Mouse (Mus musculus) liver, embryonic 14.5 days (tissue): ENCODE data around the gene Cyp17a1. TPM values are rescaled to one million over a fixed set of nuclear protein-coding genes. Genes with fewer than 3 reads are reported as not detected.
A peak's percentile ranks its signal among the peaks of the same experiment; 100 is the strongest.

Experiments used
- ATAC-seq: fragments of 200-750 bp; cut with Nextera tagmentation; 2 replicates; pipeline ENCODE4 v1.8.0; 2017; ENCODE audit warnings: moderate number of reproducible peaks, mild to moderate bottlenecking, moderate library complexity; ENCODE audit not compliant: insufficient read depth
- DNase-seq, 3 experiments: peaks; one replicate each; pipeline ENCODE4 v3.0.0-alpha.2; 2012 to 2013; ENCODE audit warnings: low read depth in 3 of 3, low spot score in 3 of 3
- H3K27ac ChIP-seq: fragments of 300-500 bp; sonication (generic); 2 replicates; pipeline ENCODE4 v1.5.1; 2014; ENCODE audit warnings: moderate library complexity, mild to moderate bottlenecking, control low read depth, inconsistent platforms
- H3K27me3 ChIP-seq: fragments of 300-500 bp; sonication (generic); 2 replicates; pipeline ENCODE4 v1.6.1; 2014; ENCODE audit warnings: mild to moderate bottlenecking, low read length, moderate library complexity; ENCODE audit not compliant: control insufficient read depth, insufficient read depth
- H3K36me3 ChIP-seq: fragments of 300-500 bp; sonication (generic); replicated peaks from 2 replicates; pipeline ENCODE4 v1.6.1; 2014; ENCODE audit warnings: low read depth; ENCODE audit not compliant: control insufficient read depth, insufficient read depth
- H3K4me1 ChIP-seq, 2 experiments: fragments of 200-500 bp in 1 of 2; fragments of 300-500 bp in 1 of 2; sonication (generic) in 1 of 2; replicated peaks; 2 replicates each; pipeline ENCODE4 v1.6.1; 2012 to 2014; ENCODE audit warnings: antibody characterized with exemption in 1 of 2, inconsistent platforms in 1 of 2, low read length in 1 of 2; ENCODE audit not compliant: control insufficient read depth in 2 of 2, insufficient read depth in 2 of 2
- H3K4me2 ChIP-seq: fragments of 300-500 bp; sonication (generic); 2 replicates; pipeline ENCODE4 v1.6.1; 2014; ENCODE audit warnings: low read depth, mild to moderate bottlenecking, control low read depth, moderate library complexity
- H3K4me3 ChIP-seq, 2 experiments: fragments of 200-500 bp in 1 of 2; fragments of 300-500 bp in 1 of 2; sonication (generic) in 1 of 2; 2 replicates each; pipeline ENCODE4 v1.5.1; 2012 to 2014; ENCODE audit warnings: low read depth in 2 of 2, low read length in 2 of 2, mild to moderate bottlenecking in 2 of 2, control low read depth in 1 of 2, inconsistent platforms in 1 of 2, moderate library complexity in 1 of 2; ENCODE audit not compliant: insufficient read depth in 1 of 2
- H3K9ac ChIP-seq: fragments of 300-500 bp; sonication (generic); replicated peaks from 2 replicates; pipeline ENCODE4 v1.6.1; 2014; ENCODE audit warnings: mild to moderate bottlenecking, control low read depth, moderate library complexity
- H3K9me3 ChIP-seq: fragments of 300-500 bp; sonication (generic); 2 replicates; pipeline ENCODE4 v1.6.1; 2016; ENCODE audit warnings: low read length, mixed read lengths; ENCODE audit not compliant: control insufficient read depth
- CTCF ChIP-seq: IDR thresholded peaks from 2 replicates; pipeline ENCODE4 v1.5.1; 2016; ENCODE audit warnings: antibody characterized with exemption, low read depth, control low read depth
- EP300 ChIP-seq: IDR thresholded peaks from 2 replicates; pipeline ENCODE4 v1.6.1; 2016; ENCODE audit warnings: antibody characterized with exemption, low read depth
- WGBS: fragments of 180-500 bp; shearing (Covaris S2); extraction: QIAGEN DNeasy Blood & Tissue Kit; methylation state at CpG from one replicate; pipeline ENCODE4 v1.1.7; 2014; ENCODE audit not compliant: insufficient replicate concordance; 5-methylcytosine and 5-hydroxymethylcytosine counted together
- polyA plus RNA-seq, 2 experiments: library from polyadenylated mRNA; depleted of rRNA in 1 of 2; stranded (reverse) in 1 of 2; unstranded in 1 of 2; fragments of >200 nt; fragmentation: Nextera tagmentation in 1 of 2; extraction: Ambion mirVana in 1 of 2; gene quantifications; 2 replicates each; pipeline versions ENCODE4 v1.2.1 to v1.2.3; 2012 to 2014

The Cyp17a1 gene
- polyA plus RNA-seq, 2 experiments: 0.06 to 0.13 TPM

DNA sequence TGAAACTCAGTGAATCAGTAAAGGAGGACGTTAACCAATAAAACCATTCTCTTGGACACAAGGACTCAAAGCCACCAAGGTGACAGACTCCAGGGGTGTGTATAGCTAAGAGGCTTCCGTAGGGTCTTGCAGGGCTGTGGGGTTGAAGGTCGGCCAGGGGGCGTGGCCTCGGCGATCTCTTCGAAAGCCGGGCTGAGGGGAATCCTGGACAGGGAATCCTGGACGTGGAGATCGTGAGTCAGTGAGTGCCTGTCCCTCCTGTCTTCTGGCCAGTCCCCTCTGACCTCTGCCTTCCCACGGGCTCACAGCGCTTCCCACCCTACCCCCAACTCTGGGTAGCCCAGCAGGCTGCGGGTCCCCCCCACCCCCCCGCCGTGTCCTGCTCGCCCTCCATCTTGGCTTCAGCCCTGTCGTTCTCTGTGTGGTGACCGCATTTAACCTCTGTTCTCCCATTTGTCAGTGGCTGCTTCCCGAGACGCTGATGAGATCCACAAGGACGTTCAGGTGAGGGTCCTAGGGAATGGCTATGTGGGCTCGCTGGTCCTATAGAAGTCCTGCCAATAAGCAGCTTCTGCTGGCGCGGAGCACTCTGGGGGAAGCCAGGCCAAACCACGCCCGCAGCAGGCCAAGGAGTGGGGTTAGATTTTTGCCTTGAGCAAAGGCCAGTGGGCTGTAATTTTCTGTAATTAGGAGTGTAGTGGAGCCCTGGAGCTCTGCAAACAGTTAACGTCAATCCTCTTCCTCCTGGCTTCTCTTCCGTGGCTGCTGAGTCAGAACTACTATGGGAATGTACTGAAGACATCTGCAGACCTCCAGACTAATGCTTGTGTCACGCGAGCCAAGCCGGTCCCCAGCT is 34.6 kb upstream of the Cyp17a1 start, which contains the start of gene As3mt:
TSS of gene As3mt (plus strand) at position 163 of the 856 bp plus-strand sequence.
- peak within 1 kb of the TSS; percentile 73 for H3K4me2 ChIP-seq
- WGBS: 9% methylated on average over 31 of the region's 31 CpGs
- H3K27me3 ChIP-seq: no peaks in the 10 kb centered on the region; the same call in 1 of the 2 replicates
- peak within 1 kb of the TSS; percentile 58 to 77 for H3K4me3 ChIP-seq
- TF ChIP-seq CTCF (no peak), EP300 (no peak)
- H3K9me3 ChIP-seq: no peaks in the 10 kb centered on the region
- H3K27ac ChIP-seq: no peak within 1 kb of the TSS
- H3K36me3 ChIP-seq: no peaks in the 10 kb centered on the region
- peak within 1 kb of the TSS; percentile 66 for H3K9ac ChIP-seq
- peaks cover 0 to 22% of the 10 kb centered on the region in 2 experiments; a peak in 2 of 4 replicates for H3K4me1 ChIP-seq
- ATAC-seq (peak; percentile 59; the same call in 1 of the 2 replicates), DNase-seq (peak in 1 of 3 experiments; percentile 35)

DNA sequence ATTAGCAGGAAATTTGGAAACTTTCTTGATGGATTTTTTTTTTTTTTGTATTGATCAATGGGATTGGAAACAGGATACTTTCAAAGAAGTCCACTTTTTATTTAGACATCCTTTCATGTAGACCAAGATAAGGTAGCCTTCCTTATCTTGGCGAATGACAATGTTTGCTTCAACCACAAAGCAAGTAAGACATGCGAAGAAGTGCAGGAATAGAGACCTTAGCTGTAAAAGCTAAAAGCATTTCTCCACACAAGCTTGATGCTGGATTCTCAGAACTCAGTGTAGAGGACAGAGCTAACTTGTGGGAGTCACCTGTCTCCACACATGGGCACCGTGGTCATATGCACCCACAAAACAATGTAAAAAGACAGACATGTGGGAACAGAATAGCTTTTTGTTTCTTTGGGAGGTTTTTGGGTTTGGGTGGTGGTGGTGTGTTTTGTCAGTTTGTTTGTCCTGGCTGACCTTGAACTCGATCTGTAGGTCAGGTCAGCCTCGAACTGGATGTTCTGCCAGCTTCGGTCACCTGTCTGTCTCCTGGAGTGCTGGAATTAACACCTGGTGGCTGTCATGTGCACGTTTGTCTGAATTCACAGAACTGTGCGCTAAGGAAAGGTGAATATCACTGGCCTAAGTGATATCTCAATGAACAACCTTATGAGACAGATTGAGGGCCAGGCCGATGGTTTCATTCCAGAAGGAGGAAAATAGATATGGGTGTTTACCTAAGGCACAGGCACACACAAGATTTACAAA is 33.7 kb upstream of the Cyp17a1 start:
- Histone ChIP-seq H3K27ac (no peak overlapping the region), H3K9me3 (no peaks in the 10 kb centered on the region), H3K4me3 (peak overlapping the region; percentile 58 to 77; a peak in 3 of 4 replicates), H3K4me1 (peaks cover 0 to 22% of the 10 kb centered on the region in 2 experiments; a peak in 2 of 4 replicates), H3K9ac (no peak overlapping the region), H3K4me2 (peak overlapping the region; percentile 73), H3K27me3 (no peaks in the 10 kb centered on the region; the same call in 1 of the 2 replicates), H3K36me3 (no peaks in the 10 kb centered on the region)
- ATAC-seq (no peak), DNase-seq (no peak)
- TF ChIP-seq CTCF: no peak
- no peak for TF ChIP-seq EP300
- WGBS: 37% methylated on average over 9 of the region's 9 CpGs

DNA sequence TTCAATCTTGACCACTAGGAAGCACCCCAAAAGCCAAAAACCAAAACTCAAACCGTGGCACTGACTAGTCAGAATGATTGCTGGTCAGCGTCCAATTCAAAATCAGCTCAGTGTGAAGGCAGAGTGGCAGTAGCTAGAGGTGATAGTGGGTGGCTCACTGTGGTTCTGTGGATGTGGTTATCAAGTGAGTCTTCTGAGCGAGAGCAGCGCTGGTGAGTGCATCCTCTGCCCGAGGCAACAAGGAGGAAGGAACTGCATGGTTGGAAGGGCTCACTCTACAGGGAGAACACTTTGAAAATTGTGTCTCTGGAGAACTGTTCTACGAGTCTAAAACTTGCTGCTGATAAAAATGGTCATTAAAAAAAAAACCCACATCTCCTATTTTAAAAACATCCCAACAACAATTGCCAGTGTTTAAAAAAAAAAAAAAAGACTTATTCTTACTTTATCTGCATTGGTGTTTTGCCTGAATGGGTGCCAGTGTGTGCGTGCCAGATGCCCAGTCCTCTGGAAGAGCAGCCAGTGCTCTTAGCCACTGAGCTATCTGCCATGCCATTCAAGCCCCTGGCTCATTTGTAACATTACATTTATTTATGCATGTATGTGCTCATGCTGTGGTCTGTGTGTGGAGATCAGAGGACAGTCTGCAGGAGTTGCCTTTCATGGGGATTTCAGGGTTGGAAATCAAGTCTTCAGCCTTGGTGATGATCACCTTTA is 33.0 kb upstream of the Cyp17a1 start:
- H3K27ac ChIP-seq: no peak overlapping the region
- TF ChIP-seq EP300 (no peak), CTCF (no peak)
- no peak for DNase-seq
- peaks cover 0 to 22% of the 10 kb centered on the region in 2 experiments; a peak in 2 of 4 replicates for H3K4me1 ChIP-seq
- 15% methylated on average over 7 of the region's 7 CpGs for WGBS
- H3K9ac ChIP-seq: no peak overlapping the region
- H3K9me3 ChIP-seq: no peaks in the 10 kb centered on the region
- ATAC-seq: no peak
- no peaks in the 10 kb centered on the region; the same call in 1 of the 2 replicates for H3K27me3 ChIP-seq
- H3K4me2 ChIP-seq: no peak overlapping the region
- no peaks in the 10 kb centered on the region for H3K36me3 ChIP-seq
- no peak overlapping the region for H3K4me3 ChIP-seq

DNA sequence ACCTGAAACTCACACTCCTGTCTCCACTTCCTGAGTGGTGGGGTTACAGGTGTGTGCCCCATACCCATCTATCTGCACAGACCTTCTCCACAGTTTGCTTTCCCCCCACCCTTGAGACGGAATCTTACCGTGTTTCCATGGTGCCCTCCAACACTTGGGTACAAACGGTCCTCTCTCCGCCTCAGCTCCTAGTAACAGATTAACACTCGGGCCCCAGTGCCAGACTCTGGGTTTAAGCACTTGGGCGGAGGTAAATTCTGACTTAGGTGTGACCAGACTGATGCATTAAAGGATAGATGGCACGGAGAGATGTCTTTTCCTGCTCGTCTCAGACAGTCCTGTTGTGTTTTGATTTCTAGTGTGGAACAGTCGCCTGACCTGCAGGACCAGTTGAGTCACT is 28.2 kb upstream of the Cyp17a1 start:
- Histone ChIP-seq H3K4me2 (no peak overlapping the region), H3K9ac (no peak overlapping the region), H3K4me3 (no peak overlapping the region), H3K27me3 (no peaks in the 10 kb centered on the region; the same call in 1 of the 2 replicates), H3K9me3 (no peaks in the 10 kb centered on the region), H3K27ac (no peak overlapping the region), H3K36me3 (no peaks in the 10 kb centered on the region), H3K4me1 (peaks cover 0 to 4% of the 10 kb centered on the region in 2 experiments; a peak in 1 of 4 replicates)
- ATAC-seq: no peak
- TF ChIP-seq CTCF (no peak), EP300 (no peak)
- DNase-seq: no peak
- WGBS: 73% methylated on average over 9 of the region's 9 CpGs
